Comparison of ENCODE assay signal across 31 mouse cellular contexts in the genomic region with DNA sequence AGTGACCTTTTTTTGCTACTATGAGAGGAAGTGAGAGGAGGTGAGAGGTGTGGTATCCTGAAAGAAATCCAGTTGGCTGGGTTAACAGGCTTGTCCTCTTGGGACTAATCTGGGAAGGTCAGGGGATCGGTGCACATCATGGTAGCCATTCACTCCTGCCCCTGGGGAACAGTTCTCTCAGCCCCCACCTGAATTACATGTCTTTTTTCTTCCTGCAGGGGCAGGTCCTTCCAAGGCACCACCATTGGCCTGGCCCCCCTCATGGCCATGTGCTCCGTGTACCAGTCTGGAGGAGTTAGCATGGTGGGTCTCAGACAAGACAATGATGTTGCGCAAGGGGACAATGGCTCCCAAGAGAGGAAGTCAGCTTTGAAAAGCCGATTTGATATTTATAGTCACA. TPM values are rescaled to one million over a fixed set of nuclear protein-coding genes. Genes with fewer than 3 reads are reported as not detected.
DNase-seq lines count a peak whose midpoint lies in the region; ATAC-seq and TF ChIP-seq lines count a peak whose summit lies in the region.
"Had no signal": no experiment of that assay in that cellular context is flagged by ENCODE, and none has a peak within 500 bp of the region (broad histone marks: within the 10 kb centered on the region; RNA-seq: fewer than 3 reads in every experiment).

No protein-coding gene starts in this region.

- H3K9me3 ChIP-seq in heart, embryonic 12.5 days (replicated peaks) = no peaks in the 10 kb centered on the region
- peaks cover 13% of the 10 kb centered on the region for H3K9me3 ChIP-seq in E14TG2a.4 (ENCODE audit: low read length)
- H3K9me3 ChIP-seq: forebrain, embryonic 13.5 days; hindbrain, embryonic 12.5 days; limb, embryonic 12.5 days; liver, embryonic 13.5 days; lung, embryonic 15.5 days; neural tube, embryonic 15.5 days had no signal

- H3K27ac ChIP-seq in heart, adult 2 months = peak overlapping the region; percentile 52
- H3K27ac ChIP-seq in heart, embryonic 12.5 days (ENCODE audit: poor library complexity, severe bottlenecking) = no peak overlapping the region
- H3K27ac ChIP-seq: forebrain, embryonic 13.5 days; hindbrain, embryonic 12.5 days; kidney, postnatal 0 days; layer of hippocampus, adult 2 months; limb, embryonic 12.5 days; liver, embryonic 13.5 days; lung, embryonic 15.5 days; macrophage; neural tube, embryonic 15.5 days; stomach, postnatal 0 days had no signal

- ATAC-seq in heart, embryonic 12.5 days (ENCODE audit: insufficient number of reproducible peaks, low FRiP score) = no peak
- ATAC-seq: forebrain, embryonic 13.5 days; intestine, postnatal 0 days had no signal

- H3K4me2 ChIP-seq in heart, embryonic 12.5 days = no peak overlapping the region
- H3K4me2 ChIP-seq: forebrain, embryonic 13.5 days; hindbrain, embryonic 12.5 days; limb, embryonic 12.5 days; liver, embryonic 13.5 days; lung, embryonic 15.5 days; midbrain, embryonic 11.5 days; neural tube, embryonic 15.5 days had no signal

- DNase-seq in heart, adult 2 months = peak; percentile 52 to 62
- peak; percentile 18 for DNase-seq in kidney, postnatal 14 days
- DNase-seq in kidney, adult 11 months = no peak
- peak; percentile 24 to 44 for DNase-seq in heart, postnatal 36 days
- no peak for DNase-seq in ovary, postnatal 36 days (ENCODE audit: low spot score)
- DNase-seq in right cerebral cortex, adult 18-20 months = no peak
- DNase-seq: cerebellum, adult 2 months; cerebellum, postnatal 25 days; embryo, embryonic 11 days; layer of hippocampus, postnatal 36 days; liver, embryonic 13.5 days; right cerebral cortex, postnatal 14 days; thymus, adult 2 months; thymus, postnatal 4 days had no signal

- 0 out of 2 replicates have a peak, but pooled peaks have one; percentile 30 for TF ChIP-seq EP300 in heart, adult 2 months (IDR thresholded peaks at IDR 0.05; ENCODE audit: insufficient read depth, low read depth, low read length)

- no peak for TF ChIP-seq CTCF in heart, adult 2 months (IDR thresholded peaks at IDR 0.05)
- TF ChIP-seq CTCF in E14TG2a.4 (conservative IDR thresholded peaks at IDR 0.05; ENCODE audit: low read length) = no peak

- 54% methylated on average over 4 of the region's 4 CpGs for WGBS in heart, adult 2 months
- WGBS in heart, embryonic 12.5 days = 87% methylated on average over 4 of the region's 4 CpGs

- H3K27me3 ChIP-seq in heart, adult 2 months (ENCODE audit: control insufficient read depth, insufficient read depth, low read length) = no peaks in the 10 kb centered on the region
- H3K27me3 ChIP-seq in heart, embryonic 12.5 days (replicated peaks) = no peaks in the 10 kb centered on the region
- no peaks in the 10 kb centered on the region for H3K27me3 ChIP-seq in E14TG2a.4 (ENCODE audit: insufficient read depth, low read length)
- H3K27me3 ChIP-seq: CH12.LX; forebrain, embryonic 13.5 days; hindbrain, embryonic 12.5 days; limb, embryonic 12.5 days; liver, embryonic 13.5 days; lung, embryonic 15.5 days; neural tube, embryonic 15.5 days had no signal

- H3K4me3 ChIP-seq in heart, adult 2 months = no peak overlapping the region
- no peak overlapping the region for H3K4me3 ChIP-seq in heart, embryonic 12.5 days
- H3K4me3 ChIP-seq in E14TG2a.4 (replicated peaks; ENCODE audit: low read length) = peak overlapping the region; percentile 32; the same call in 1 of the 2 replicates
- H3K4me3 ChIP-seq: forebrain, embryonic 13.5 days; hindbrain, embryonic 12.5 days; layer of hippocampus, adult 2 months; limb, embryonic 12.5 days; liver, embryonic 13.5 days; lung, embryonic 15.5 days; neural tube, embryonic 15.5 days had no signal

- no peak for TF ChIP-seq POLR2A in heart, adult 2 months (IDR thresholded peaks at IDR 0.05; ENCODE audit: insufficient read depth, low read depth, low read length)

- intact Hi-C loops in heart, adult 2 months (cut with DNase I) = loop anchor here (1.0 to 10.0 kb wide), 2 partner anchors 58 to 178 kb away; partner anchors contain the start of gene Lsm11
- intact Hi-C loops in heart, postnatal 36 days (cut with DNase I) = loop anchor here (2.0 kb wide), 1 partner anchor 58 kb away; no protein-coding TSS in a partner anchor

- no peak overlapping the region for H3K9ac ChIP-seq in heart, adult 2 months (ENCODE audit: low read depth, low read length)
- H3K9ac ChIP-seq in heart, embryonic 12.5 days = no peak overlapping the region
- H3K9ac ChIP-seq: forebrain, embryonic 13.5 days; hindbrain, embryonic 12.5 days; limb, embryonic 12.5 days; liver, embryonic 13.5 days; lung, embryonic 15.5 days; neural tube, embryonic 15.5 days had no signal

- no peaks in the 10 kb centered on the region for H3K79me2 ChIP-seq in heart, adult 2 months (replicated peaks; ENCODE audit: control insufficient read depth, insufficient read depth, low read length)

- H3K4me1 ChIP-seq in heart, adult 2 months (ENCODE audit: control insufficient read depth, insufficient read depth, low read length) = peaks cover 20% of the 10 kb centered on the region
- H3K4me1 ChIP-seq in heart, embryonic 12.5 days (replicated peaks) = peaks cover 5% of the 10 kb centered on the region
- H3K4me1 ChIP-seq in E14TG2a.4 (replicated peaks; ENCODE audit: low read depth, low read length) = peaks cover 89% of the 10 kb centered on the region
- H3K4me1 ChIP-seq: forebrain, embryonic 13.5 days; hindbrain, embryonic 12.5 days; lung, embryonic 15.5 days; neural tube, embryonic 15.5 days had no signal

- H3K36me3 ChIP-seq in heart, adult 2 months (ENCODE audit: control insufficient read depth, insufficient read depth, low read length) = peaks cover 16% of the 10 kb centered on the region
- H3K36me3 ChIP-seq in heart, embryonic 12.5 days = peaks cover 93% of the 10 kb centered on the region
- peaks cover 95% of the 10 kb centered on the region for H3K36me3 ChIP-seq in E14TG2a.4 (ENCODE audit: insufficient read depth, low read length)
- H3K36me3 ChIP-seq: liver, embryonic 13.5 days had no signal

RNA-seq across cellular contexts. Expression of gene Nipal4, which starts 43.4 kb away (rescaled TPM):
- total RNA-seq in heart, adult 2 months (2021) = under 1 TPM; 0.11 to 0.18 TPM
- polyA plus RNA-seq in heart, adult 2 months (2012; rRNA removed) = 0.18 and 0.20 TPM in 2 replicates
- polyA plus RNA-seq in heart, embryonic 12.5 days (2016; fragmentation: Nextera tagmentation; extraction: Ambion mirVana) = 21.7 and 22.9 TPM in 2 replicates
- under 1 TPM; 0.08 to 0.11 TPM for total RNA-seq in heart, postnatal 36 days (2021)
- total RNA-seq: adrenal gland, adult 2 months; gastrocnemius, adult 8-10 months; MEL had no signal
- polyA plus RNA-seq: macrophage had no signal

Comparison
In these comparisons a context has a peak if more than half of its experiments do, and no peak if none do; other contexts are left out.
1. DNase-seq: peak in heart, adult 2 months (2 of 2), kidney, postnatal 14 days (single experiment) and heart, postnatal 36 days (2 of 2); none in kidney, adult 11 months (single experiment), ovary, postnatal 36 days (single experiment) and right cerebral cortex, adult 18-20 months (single experiment).